Mouse (Mus musculus) G1E (cell line): ENCODE measurements around the gene Dlx5.

Experiments
- CTCF ChIP-seq: IDR thresholded peaks from 2 replicates; pipeline ENCODE4 v1.5.1; 2012; ENCODE audit warnings: low read depth, low read length, inconsistent platforms, mixed read lengths
- GATA1 ChIP-seq: IDR thresholded peaks from 2 replicates; pipeline ENCODE4 v1.6.1; 2012; ENCODE audit warnings: borderline replicate concordance, low read length, inconsistent platforms, mixed read lengths
- POLR2AphosphoS5 ChIP-seq: IDR thresholded peaks from 2 replicates; pipeline ENCODE4 v1.6.1; 2012; ENCODE audit warnings: low read depth, low read length, inconsistent platforms; ENCODE audit not compliant: insufficient replicate concordance
- TAL1 ChIP-seq: conservative IDR thresholded peaks from 2 replicates; pipeline ENCODE4 v1.6.1; 2012; ENCODE audit warnings: low read depth, low read length, inconsistent platforms, mixed read lengths

- TF ChIP-seq CTCF (no peak), TAL1 (no peak), GATA1 (no peak), POLR2AphosphoS5 (no peak)
Measured at GRCm38 (mm10) chr6:6876231-6876630, 5.7 kb downstream of the Dlx5 start.
